Mouse (Mus musculus) left cerebral cortex, postnatal 4 days (tissue): ENCODE data around the gene Fuom. TPM values are rescaled to one million over a fixed set of nuclear protein-coding genes. Genes with fewer than 3 reads are reported as not detected.
A peak's percentile ranks its signal among the peaks of the same experiment; 100 is the strongest.

Experiments used
- DNase-seq: peaks from one replicate; pipeline ENCODE4 v3.0.0-alpha.2; 2022
- intact Hi-C: fragments of 180-260 bp; cut with DNase I; formaldehyde crosslinking; loops from one replicate; pipeline ENCODE4 v1.15.1; 2025
- total RNA-seq, 2 experiments: library from RNA; stranded (reverse); gene quantifications; 2 replicates each; pipeline ENCODE4 v1.2.3; 2021

Gene Fuom
- total RNA-seq, 2 experiments from 2014 or later: 10.4 to 15.3 TPM

DNA sequence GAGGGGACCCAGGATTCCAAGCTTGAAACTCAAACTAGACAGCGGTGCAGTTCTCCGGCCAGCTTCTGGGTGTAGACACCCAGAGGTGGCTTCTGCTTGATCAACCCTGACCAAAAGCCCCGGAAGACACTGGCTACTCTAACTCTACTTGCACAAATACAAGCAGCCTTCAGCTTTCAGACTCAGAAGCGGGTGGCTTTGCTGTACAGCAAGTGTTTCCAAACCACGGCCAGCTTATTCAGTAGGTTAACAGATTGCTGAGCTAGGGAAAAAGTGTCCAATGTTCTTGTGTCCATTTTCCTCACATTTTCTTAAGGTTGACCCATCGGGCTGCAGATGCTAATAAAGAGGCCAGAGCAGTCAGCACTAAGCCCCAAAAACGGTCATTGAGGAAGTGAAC is 43.7 kb downstream of the Fuom start:
- intact Hi-C loops: loop anchor here (10.0 kb wide), 1 partner anchor 414 kb away; no protein-coding TSS in a partner anchor
- DNase-seq: no peak

DNA sequence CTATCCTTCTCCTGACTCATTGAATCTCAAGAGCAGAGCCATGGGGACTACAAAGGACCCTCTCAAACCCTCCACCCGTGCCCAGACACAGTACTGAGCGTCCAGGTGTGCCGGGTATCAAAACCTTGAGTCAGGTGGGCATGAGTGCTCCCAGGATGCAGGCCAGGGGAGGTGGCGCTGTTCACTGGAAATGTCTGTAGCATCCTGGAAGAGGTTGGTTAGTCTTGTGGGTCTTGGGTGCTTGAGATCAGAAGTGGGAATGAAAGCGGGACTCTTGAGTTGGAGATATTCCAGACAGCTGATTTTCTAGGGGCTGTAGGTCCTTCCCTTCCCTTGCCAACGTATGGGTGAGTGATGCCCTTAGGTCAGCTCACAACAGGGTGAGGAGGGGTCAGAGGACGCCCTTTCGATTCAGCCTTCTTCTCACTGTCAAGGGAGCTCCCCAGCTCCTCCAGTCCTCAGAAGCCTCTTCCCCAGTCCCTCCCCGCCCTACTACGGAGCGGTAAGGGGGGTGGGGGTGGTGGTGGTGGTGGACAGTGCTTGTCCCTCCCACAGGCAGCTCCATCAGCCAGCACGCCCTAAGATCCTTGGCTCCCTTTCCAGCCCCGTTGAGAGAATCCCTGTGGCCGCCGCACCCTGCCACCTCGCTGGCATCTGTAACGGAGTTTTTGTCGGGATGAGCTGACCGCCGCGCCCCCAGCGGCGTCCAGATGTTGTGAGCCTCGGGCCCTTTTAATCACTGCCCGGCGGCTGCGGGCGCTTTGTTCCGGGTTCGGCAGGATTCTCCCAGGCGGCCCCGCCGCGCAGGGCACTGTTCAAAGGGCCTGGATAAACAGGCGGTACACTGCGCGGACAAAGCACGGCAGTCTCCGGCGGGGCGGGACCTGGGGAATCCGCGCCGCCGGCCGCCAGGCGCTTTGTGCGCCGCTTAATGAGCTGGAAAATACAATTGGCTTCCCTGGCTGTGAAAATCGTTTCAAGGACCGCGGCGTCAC is 44.5 kb downstream of the Fuom start:
- DNase-seq: peak; percentile 63
- intact Hi-C loops: loop anchor here (10.0 kb wide), 1 partner anchor 413 kb away; no protein-coding TSS in a partner anchor

GRCm38 (mm10) chr7:140054124-140054523 is 48.1 kb downstream of the Fuom start:
- intact Hi-C loops: loop anchor here (10.0 kb wide), 1 partner anchor 409 kb away; no protein-coding TSS in a partner anchor
- no peak for DNase-seq

GRCm38 (mm10) chr7:140049115-140049689 is 53.0 kb downstream of the Fuom start:
- no peak for DNase-seq
- intact Hi-C loops: no loop called here

DNA sequence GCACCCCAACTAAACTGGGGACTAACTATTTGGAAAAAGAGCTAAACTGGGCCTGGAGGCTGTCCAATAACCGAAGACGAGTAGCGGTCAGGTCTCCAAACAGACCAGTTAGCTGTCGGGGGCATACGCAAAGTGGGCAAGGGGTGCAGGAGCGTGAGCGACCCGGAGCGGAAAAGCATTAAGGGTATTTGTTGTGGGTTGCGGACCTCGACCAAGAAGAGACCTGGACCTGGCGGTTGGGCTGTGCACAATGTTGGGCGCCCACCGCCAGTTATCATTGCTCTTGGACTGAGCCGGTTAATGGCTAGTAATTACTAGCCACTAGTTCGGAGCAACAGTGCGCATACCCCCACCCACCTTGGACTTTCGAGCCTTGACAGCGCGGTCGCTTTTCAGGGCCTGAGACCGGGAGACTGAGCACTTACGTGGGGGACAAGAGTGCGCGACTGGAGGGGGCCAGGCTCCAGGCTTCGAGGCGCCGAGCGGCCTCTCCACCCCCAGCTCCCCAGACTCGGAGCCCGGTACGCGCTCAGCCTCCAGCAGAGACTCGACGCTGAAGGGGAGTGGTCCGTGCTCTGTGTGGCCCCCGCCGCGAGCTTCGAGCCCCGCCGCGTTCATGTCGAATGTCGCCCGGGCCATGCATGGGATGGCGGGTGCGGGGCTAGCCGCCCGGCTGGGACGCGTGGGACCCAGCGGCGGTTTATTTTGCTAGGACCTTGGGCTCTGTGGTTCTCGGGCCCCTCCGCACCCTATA is 53.7 kb downstream of the Fuom start, which contains the start of gene Msx3:
TSS of gene Msx3 (minus strand) at position 729 of the 754 bp plus-strand sequence.
- DNase-seq: no peak
- intact Hi-C loops: no loop called here

DNA sequence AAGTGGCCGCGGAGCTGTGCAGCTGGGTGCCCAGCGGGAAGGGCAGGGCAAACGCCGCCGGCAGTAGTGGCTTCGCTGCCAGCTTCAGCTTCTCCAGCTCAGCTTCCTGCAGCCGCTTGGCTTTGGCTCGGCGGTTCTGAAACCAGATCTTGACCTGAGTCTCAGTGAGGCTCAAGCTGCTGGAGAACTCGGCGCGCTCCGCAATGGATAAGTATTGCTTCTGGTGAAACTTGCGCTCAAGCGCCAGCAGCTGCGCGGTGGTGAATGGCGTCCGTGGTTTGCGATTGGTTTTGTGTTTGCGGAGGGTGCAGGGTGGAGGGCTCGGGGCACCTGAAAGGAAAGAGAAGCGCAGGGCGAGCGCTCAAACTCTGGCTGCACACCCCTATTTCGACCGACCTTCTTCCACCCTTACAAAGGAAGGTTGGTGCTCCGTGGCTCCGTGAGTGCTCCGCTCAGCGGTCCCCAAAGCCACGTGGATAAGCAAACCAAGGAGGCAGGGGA is 54.4 kb downstream of the Fuom start:
- peak; percentile 39 for DNase-seq
- intact Hi-C loops: no loop called here

Other genes with a start within 250 kb of the Fuom start
- gene Kndc1, start 207.7 kb downstream of the Fuom start, total RNA-seq: 10 to 100 TPM; 36.2 to 45.3 TPM
- gene Utf1, start 158.7 kb downstream of the Fuom start, total RNA-seq: not detected
- under 1 TPM; 0.66 to 0.83 TPM for gene 6430531B16Rik, start 123.7 kb downstream of the Fuom start, total RNA-seq
- 1 to 10 TPM; 2.4 to 2.6 TPM for gene Adam8, start 109.9 kb downstream of the Fuom start, total RNA-seq
- 10 to 100 TPM; 32.3 to 33.9 TPM for gene Zfp511, start 66.0 kb downstream of the Fuom start, total RNA-seq
- 10 to 100 TPM; 55.1 to 58.0 TPM for gene Tubgcp2, start 65.8 kb downstream of the Fuom start, total RNA-seq
- gene Msx3, start 53.4 kb downstream of the Fuom start, total RNA-seq: 1 to 10 TPM; 2.3 to 2.5 TPM
- gene Caly, start 19.9 kb downstream of the Fuom start, total RNA-seq: 100 to 1,000 TPM; 185 to 208 TPM
- gene Prap1, start 9.0 kb downstream of the Fuom start, total RNA-seq: not detected
- 1 to 10 TPM; 6.1 to 6.8 TPM for gene Paox, start 13.4 kb upstream of the Fuom start, total RNA-seq
- gene Echs1, start 14.0 kb upstream of the Fuom start, total RNA-seq: 10 to 100 TPM; 55.1 to 59.6 TPM
- 10 to 100 TPM; 24.7 to 27.3 TPM for gene Mtg1, start 35.1 kb upstream of the Fuom start, total RNA-seq
- gene Sprn, start 52.4 kb upstream of the Fuom start, total RNA-seq: 10 to 100 TPM; 77.0 to 80.8 TPM
- gene Olfr522, start 62.3 kb upstream of the Fuom start, total RNA-seq: not detected
- gene Olfr523, start 70.8 kb upstream of the Fuom start, total RNA-seq: not detected
- not detected for gene Olfr524, start 103.5 kb upstream of the Fuom start, total RNA-seq
- under 1 TPM; 0.32 to 0.58 TPM for gene Cd163l1, start 115.8 kb upstream of the Fuom start, total RNA-seq
- gene 5830411N06Rik, start 144.8 kb upstream of the Fuom start, total RNA-seq: not detected
- not detected for gene Olfr525, start 218.4 kb upstream of the Fuom start, total RNA-seq
- not detected for gene Olfr527, start 231.6 kb upstream of the Fuom start, total RNA-seq